Mouse (Mus musculus) C2C12 (cell line): Measurements from ENCODE around the gene Otulin.

Experiments used
- CTCF ChIP-seq: IDR thresholded peaks from one replicate; pipeline ENCODE4 v1.5.1; 2011; ENCODE audit not compliant: control insufficient read depth, insufficient read depth, insufficient read length
- FOSL1 ChIP-seq: IDR thresholded peaks from one replicate; pipeline ENCODE4 v1.8.0; 2011; ENCODE audit warnings: mild to moderate bottlenecking, low read length; ENCODE audit not compliant: poor library complexity, insufficient read depth, severe bottlenecking
- MYOG ChIP-seq: IDR thresholded peaks from one replicate; pipeline ENCODE4 v1.6.1; 2011; ENCODE audit not compliant: control insufficient read depth, insufficient read length; ENCODE audit errors: extremely low read depth
- USF1 ChIP-seq: IDR thresholded peaks from one replicate; pipeline ENCODE4 v1.6.1; 2011; ENCODE audit warnings: low read depth, mild to moderate bottlenecking, control low read depth, moderate library complexity

DNA sequence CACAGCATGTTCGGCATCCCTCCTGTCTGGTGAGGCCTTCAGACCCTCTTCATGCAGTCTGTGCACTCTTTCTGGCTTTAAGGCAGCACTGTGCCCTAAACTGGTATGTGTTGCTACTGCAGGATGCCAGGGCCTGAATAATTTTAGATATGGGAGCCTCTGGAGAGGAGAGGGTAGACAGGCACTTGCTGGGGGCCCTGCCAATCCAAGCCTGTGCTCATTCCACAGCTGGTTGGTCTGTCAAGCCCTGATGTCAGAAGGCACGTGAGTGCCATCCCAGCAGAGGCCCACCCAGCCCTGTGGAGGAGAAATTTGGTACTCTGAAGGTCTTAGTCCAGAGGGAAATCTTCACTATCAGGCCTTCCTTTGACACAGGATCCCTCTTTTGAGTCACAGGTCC, 49.7 kb downstream of the Otulin start:
- TF ChIP-seq USF1 (no peak), MYOG (no peak), CTCF (no peak), FOSL1 (no peak)
